In the genomic region with DNA sequence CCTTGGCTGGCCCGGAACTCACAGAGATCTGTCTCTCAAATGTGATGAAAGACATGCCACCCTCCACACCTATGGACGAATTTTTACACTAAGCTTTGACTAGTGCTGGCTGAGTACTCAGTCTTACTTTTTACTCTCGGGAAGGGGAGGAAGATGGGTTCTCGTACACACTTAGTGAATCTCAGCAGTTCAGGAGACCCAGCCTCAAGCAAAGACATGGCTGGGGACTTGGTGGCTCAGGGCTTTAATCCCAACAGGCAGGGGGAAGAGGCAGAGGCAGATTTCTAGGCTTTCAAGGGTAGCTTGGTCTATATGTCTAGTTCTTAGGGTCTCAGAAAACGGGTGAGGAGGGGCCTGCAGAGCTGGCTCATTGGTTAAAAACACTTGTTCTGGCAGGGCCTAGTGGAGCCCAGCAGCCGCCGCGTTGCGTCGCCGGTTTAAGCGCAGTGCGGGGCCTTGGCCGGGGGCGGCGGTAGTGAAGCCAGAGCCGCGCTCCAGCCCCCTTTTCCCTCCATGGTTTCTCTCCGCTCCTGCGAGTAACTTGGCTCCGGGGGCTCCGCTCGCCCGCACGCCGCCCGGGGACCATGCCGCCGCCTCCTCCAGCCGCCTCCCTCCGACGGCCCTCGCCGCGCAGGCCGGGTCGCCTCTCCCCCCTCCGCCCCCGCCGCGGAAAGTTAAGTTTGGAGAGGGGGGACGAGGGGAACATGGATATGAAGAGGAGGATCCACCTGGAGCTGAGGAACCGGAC, we compare ENCODE assay signal across 9 mouse cellular contexts. TPM values are rescaled to one million over a fixed set of nuclear protein-coding genes. Genes with fewer than 3 reads are reported as not detected.
DNase-seq lines count a peak whose midpoint lies in the region; ATAC-seq and TF ChIP-seq lines count a peak whose summit lies in the region.
"Had no signal": no experiment of that assay in that cellular context is flagged by ENCODE, and none has a peak within 500 bp of the region (broad histone marks: within the 10 kb centered on the region; RNA-seq: fewer than 3 reads in every experiment).

No protein-coding gene starts in this region.

- no peak for TF ChIP-seq POLR2A in lung, adult 2 months (IDR thresholded peaks at IDR 0.05; ENCODE audit: borderline replicate concordance, extremely low read depth, low read depth, low read length)

- no peak overlapping the region for H3K9ac ChIP-seq in embryonic facial prominence, embryonic 15.5 days
- H3K9ac ChIP-seq in heart, embryonic 15.5 days: peak overlapping the region; percentile 52; the same call in 1 of the 2 replicates

- H3K9me3 ChIP-seq in embryonic facial prominence, embryonic 15.5 days (replicated peaks): no peaks in the 10 kb centered on the region
- no peaks in the 10 kb centered on the region for H3K9me3 ChIP-seq in heart, embryonic 15.5 days (replicated peaks)

- no peaks in the 10 kb centered on the region; the same call in 1 of the 2 replicates for H3K4me1 ChIP-seq in lung, adult 2 months (ENCODE audit: control insufficient read depth, insufficient read depth, low read length)
- H3K4me1 ChIP-seq in embryonic facial prominence, embryonic 15.5 days: no peaks in the 10 kb centered on the region
- H3K4me1 ChIP-seq in heart, embryonic 15.5 days (replicated peaks): 0 out of 2 replicates have a peak, but pooled peaks cover 2% of the 10 kb centered on the region

- H3K4me2 ChIP-seq in embryonic facial prominence, embryonic 15.5 days (replicated peaks): peak overlapping the region; percentile 54
- H3K4me2 ChIP-seq in heart, embryonic 15.5 days: peak overlapping the region; percentile 77

- TF ChIP-seq CTCF in lung, adult 2 months (IDR thresholded peaks at IDR 0.05; ENCODE audit: insufficient read depth, low read length): no peak

- H3K36me3 ChIP-seq in embryonic facial prominence, embryonic 15.5 days: no peaks in the 10 kb centered on the region
- H3K36me3 ChIP-seq in heart, embryonic 15.5 days: no peaks in the 10 kb centered on the region

- WGBS in lung, adult 2 months: 8% methylated on average over 42 of the region's 43 CpGs
- WGBS in embryonic facial prominence, embryonic 15.5 days: 10% methylated on average over 34 of the region's 43 CpGs
- 6% methylated on average over 42 of the region's 43 CpGs for WGBS in heart, embryonic 15.5 days

- peak; percentile 83 for ATAC-seq in embryonic facial prominence, embryonic 15.5 days (ENCODE audit: insufficient number of reproducible peaks, low FRiP score, low TSS enrichment, low read depth)
- peak; percentile 55; the same call in 1 of the 2 replicates for ATAC-seq in heart, embryonic 15.5 days (replicated peaks; ENCODE audit: insufficient number of reproducible peaks, insufficient read depth, low FRiP score, low read depth)
- ATAC-seq in erythroblast, adult 5-6 weeks (replicated peaks; ENCODE audit: low FRiP score, poor library complexity, severe bottlenecking): no peak; the same call in 1 of the 2 replicates

- no peaks in the 10 kb centered on the region for H3K27me3 ChIP-seq in embryonic facial prominence, embryonic 15.5 days
- no peaks in the 10 kb centered on the region for H3K27me3 ChIP-seq in heart, embryonic 15.5 days

- DNase-seq in lung, adult 2 months: peak; percentile 9
- no peak for DNase-seq in lung, adult 18-20 months
- peak; percentile 66 for DNase-seq in kidney, postnatal 10 days
- peak; percentile 54 for DNase-seq in lung, postnatal 10 days
- DNase-seq in ovary, postnatal 36 days (ENCODE audit: low spot score): peak; percentile 58

- no peak overlapping the region for H3K4me3 ChIP-seq in lung, adult 2 months (replicated peaks; ENCODE audit: extremely low read depth, low read depth, low read length)
- H3K4me3 ChIP-seq in embryonic facial prominence, embryonic 15.5 days (replicated peaks): peak overlapping the region; percentile 44
- peak overlapping the region; percentile 51 for H3K4me3 ChIP-seq in heart, embryonic 15.5 days

- H3K27ac ChIP-seq in embryonic facial prominence, embryonic 15.5 days (replicated peaks): no peak overlapping the region
- H3K27ac ChIP-seq in heart, embryonic 15.5 days: no peak overlapping the region

RNA-seq across cellular contexts. Expression of a gene that starts 5.1 kb away (rescaled TPM):
- not detected in 2 replicates for polyA plus RNA-seq in lung, adult 2 months (2012; rRNA removed)
- not detected in 2 replicates for polyA plus RNA-seq in embryonic facial prominence, embryonic 15.5 days (2015; fragmentation: Nextera tagmentation; extraction: Ambion mirVana)
- not detected in 2 replicates for polyA plus RNA-seq in heart, embryonic 15.5 days (2015; fragmentation: Nextera tagmentation; extraction: Ambion mirVana)
- total RNA-seq in erythroblast, adult 5-6 weeks (2015; ENCODE audit: low replicate concordance): not detected in 2 replicates
- not detected in 2 replicates for total RNA-seq in erythroblast, adult 5-6 weeks (2017; ENCODE audit: low replicate concordance)
- total RNA-seq: layer of hippocampus, postnatal 14 days had no signal

RNA-seq across cellular contexts. Expression of a gene that starts 23.1 kb away (rescaled TPM):
- 4.4 and 6.0 TPM in 2 replicates for polyA plus RNA-seq in lung, adult 2 months (2012; rRNA removed)
- polyA plus RNA-seq in embryonic facial prominence, embryonic 15.5 days (2015; fragmentation: Nextera tagmentation; extraction: Ambion mirVana): 18.9 and 19.1 TPM in 2 replicates
- polyA plus RNA-seq in heart, embryonic 15.5 days (2015; fragmentation: Nextera tagmentation; extraction: Ambion mirVana): 11.0 and 13.1 TPM in 2 replicates
- 2.5 and 4.4 TPM in 2 replicates for total RNA-seq in erythroblast, adult 5-6 weeks (2015; ENCODE audit: low replicate concordance)
- 4.3 and 4.9 TPM in 2 replicates for total RNA-seq in erythroblast, adult 5-6 weeks (2017; ENCODE audit: low replicate concordance)

RNA-seq across cellular contexts. Expression of a gene that starts 39.6 kb away (rescaled TPM):
- polyA plus RNA-seq in lung, adult 2 months (2012; rRNA removed): 0.07 and 0.25 TPM in 2 replicates
- polyA plus RNA-seq in embryonic facial prominence, embryonic 15.5 days (2015; fragmentation: Nextera tagmentation; extraction: Ambion mirVana): 1.2 and 2.0 TPM in 2 replicates
- polyA plus RNA-seq in heart, embryonic 15.5 days (2015; fragmentation: Nextera tagmentation; extraction: Ambion mirVana): 0.11 and 0.25 TPM in 2 replicates
- total RNA-seq in erythroblast, adult 5-6 weeks (2015; ENCODE audit: low replicate concordance): not detected in 2 replicates
- not detected in 2 replicates for total RNA-seq in erythroblast, adult 5-6 weeks (2017; ENCODE audit: low replicate concordance)

Comparison
In these comparisons a context has a peak if more than half of its experiments do, and no peak if none do; other contexts are left out.
1. DNase-seq: peak in lung, adult 2 months (single experiment), kidney, postnatal 10 days (single experiment), lung, postnatal 10 days (single experiment) and ovary, postnatal 36 days (single experiment); none in lung, adult 18-20 months (0 of 2).